Mouse (Mus musculus) heart, postnatal 0 days (tissue): ENCODE measurements around the gene Atp6v0c.

Experiments
- CTCF ChIP-seq: IDR thresholded peaks from 2 replicates; pipeline ENCODE4 v1.5.1; 2016; ENCODE audit warnings: antibody characterized with exemption, control low read depth, low read depth
- EP300 ChIP-seq: IDR thresholded peaks from 2 replicates; pipeline ENCODE4 v1.6.1; 2016; ENCODE audit warnings: antibody characterized with exemption, low read depth

- TF ChIP-seq EP300 (no peak), CTCF (no peak)
Observed at GRCm38 (mm10) chr17:24149421-24149820, 20.1 kb downstream of the Atp6v0c start.
